Mouse (Mus musculus) kidney, adult 11 months (tissue): ENCODE data around the gene Gm10135.
"Not testable (repeated sequence)": the region's sequence is repeated elsewhere in the genome, so short reads cannot be mapped to it uniquely, and the experiment has no call there.

Source experiments
- DNase-seq: peaks from one replicate; pipeline ENCODE4 v3.0.0; 2022

Gene Gm10135

GRCm38 (mm10) chr5:72974602-72975001 lies at the start of gene Gm10135:
Gm10135 (minus strand) TSS chr5:72974702.
- DNase-seq = no peak

GRCm38 (mm10) chr5:73023801-73024200 lies 49.3 kb upstream of the Gm10135 start:
- no peak for DNase-seq

- no peak for DNase-seq
Measured at GRCm38 (mm10) chr5:73014745-73015144, 40.2 kb upstream of the Gm10135 start.

- not testable (repeated sequence) for DNase-seq
Measured at GRCm38 (mm10) chr5:73013611-73014287, 39.2 kb upstream of the Gm10135 start.

- DNase-seq = not testable (repeated sequence)
Measured at GRCm38 (mm10) chr5:73012884-73013610, 38.5 kb upstream of the Gm10135 start.

- not testable (repeated sequence) for DNase-seq
Measured at GRCm38 (mm10) chr5:73011806-73012205, 37.3 kb upstream of the Gm10135 start.

- not testable (repeated sequence) for DNase-seq
Measured at GRCm38 (mm10) chr5:73008230-73008629, 33.7 kb upstream of the Gm10135 start.

GRCm38 (mm10) chr5:73007582-73007959 lies 33.1 kb upstream of the Gm10135 start:
- DNase-seq = no peak

GRCm38 (mm10) chr5:73006784-73007581 lies 32.5 kb upstream of the Gm10135 start, which contains the start of gene Slc10a4:
Slc10a4 (plus strand) TSS chr5:73006883.
- DNase-seq = no peak

- DNase-seq = no peak
Measured at GRCm38 (mm10) chr5:73004046-73004445, 29.5 kb upstream of the Gm10135 start.

DNA sequence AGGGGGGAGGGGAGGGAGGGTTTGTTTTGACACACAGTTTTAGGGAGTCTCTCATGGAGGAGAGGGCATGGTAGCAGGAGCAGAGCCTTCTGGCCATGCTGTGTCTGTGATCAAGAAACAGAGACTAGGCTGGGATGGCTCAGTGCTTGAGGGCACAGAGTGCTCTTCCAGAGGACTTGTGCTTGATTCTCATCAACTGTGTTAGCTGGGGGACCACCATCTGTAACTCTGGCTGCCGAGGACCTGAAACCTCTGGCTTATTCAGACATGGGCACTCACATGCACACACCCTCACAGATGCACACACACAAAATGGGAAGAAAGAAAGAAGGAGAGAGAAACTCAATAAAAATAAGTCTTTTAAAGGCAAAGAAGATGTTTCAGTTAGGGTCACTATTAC lies 24.0 kb upstream of the Gm10135 start:
- DNase-seq = not testable (repeated sequence)

- no peak for DNase-seq
Measured at GRCm38 (mm10) chr5:72995379-72995778, 20.9 kb upstream of the Gm10135 start.

- no peak for DNase-seq
Measured at GRCm38 (mm10) chr5:72994928-72995327, 20.4 kb upstream of the Gm10135 start.

DNA sequence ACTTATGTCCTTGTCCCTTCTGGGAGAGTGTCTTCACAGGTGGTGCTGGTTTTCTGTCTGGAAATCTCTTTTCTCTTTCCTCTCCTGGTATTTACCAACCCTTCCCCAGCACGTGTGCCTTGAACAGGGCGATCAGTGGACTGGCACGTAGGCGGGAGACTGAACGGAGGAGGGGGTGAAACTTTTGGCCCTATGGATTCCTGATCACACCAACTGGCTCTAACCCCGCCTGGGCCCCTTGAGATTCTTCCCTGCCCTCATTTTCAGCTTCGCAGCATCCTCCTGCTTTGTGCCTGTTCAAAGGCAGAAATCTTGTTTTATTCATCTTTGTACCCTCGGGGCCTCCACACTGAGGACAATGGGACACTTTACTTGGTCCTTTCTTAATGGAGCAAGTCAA lies 19.9 kb upstream of the Gm10135 start:
- DNase-seq = no peak

DNA sequence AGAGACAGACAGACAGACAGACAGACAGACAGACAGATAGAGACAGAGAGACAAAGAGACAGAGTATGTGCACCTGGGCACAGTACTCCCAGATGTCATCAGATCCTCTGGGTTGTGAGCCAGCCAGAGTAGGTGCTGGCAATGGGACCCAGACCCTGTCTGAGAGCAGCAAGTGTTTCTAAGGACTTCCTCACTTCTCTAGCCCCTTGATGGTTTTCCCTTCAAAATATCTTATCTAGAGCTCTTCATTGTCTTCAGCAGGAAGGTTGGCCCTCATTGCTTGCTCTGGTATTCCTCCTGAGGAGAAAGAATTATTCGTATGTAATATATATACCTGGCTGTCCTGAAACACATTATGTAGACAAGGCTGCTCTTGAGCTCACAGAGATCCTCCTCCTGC lies 18.0 kb upstream of the Gm10135 start:
- no peak for DNase-seq

GRCm38 (mm10) chr5:72989756-72990155 lies 15.3 kb upstream of the Gm10135 start:
- no peak for DNase-seq

GRCm38 (mm10) chr5:72987786-72988185 lies 13.3 kb upstream of the Gm10135 start:
- no peak for DNase-seq

DNA sequence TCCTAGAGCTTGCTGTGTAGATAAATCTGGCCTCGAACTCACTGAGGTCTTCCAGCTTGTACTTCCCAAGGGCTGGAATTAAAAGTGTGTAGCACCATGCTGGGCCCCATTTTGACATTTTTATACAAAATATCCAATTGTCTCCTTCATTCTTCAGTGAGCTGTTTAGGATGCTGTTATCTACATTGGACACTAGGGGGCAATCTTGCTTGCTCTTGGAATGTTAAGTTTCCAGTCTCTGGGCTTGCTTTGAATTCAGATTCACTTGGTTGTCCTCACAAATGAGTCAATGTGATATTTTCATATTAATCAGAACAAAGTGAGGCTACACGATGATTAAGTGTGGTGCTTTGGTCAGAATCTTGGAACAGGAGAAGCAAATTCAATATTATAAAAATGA lies 9.6 kb upstream of the Gm10135 start:
- no peak for DNase-seq

DNA sequence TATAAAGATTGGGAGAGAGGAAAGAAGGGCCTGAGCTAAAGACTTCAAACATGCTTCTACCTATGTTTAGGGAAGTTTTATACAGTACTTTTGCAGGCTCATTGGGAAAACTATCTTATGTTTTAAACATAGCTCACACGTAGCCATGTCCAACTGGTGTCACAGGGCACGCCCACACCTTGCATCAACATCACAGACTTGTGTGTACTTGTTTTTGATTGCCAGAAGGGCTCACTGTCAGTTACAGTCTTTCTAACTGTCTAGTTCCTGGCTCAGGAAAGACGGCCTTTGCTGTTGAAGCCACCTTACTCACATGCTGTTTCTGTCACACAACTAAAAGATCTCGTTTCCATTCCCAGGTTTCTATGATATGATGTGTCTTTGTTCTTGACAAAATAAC lies 2.0 kb upstream of the Gm10135 start:
- DNase-seq = no peak

DNA sequence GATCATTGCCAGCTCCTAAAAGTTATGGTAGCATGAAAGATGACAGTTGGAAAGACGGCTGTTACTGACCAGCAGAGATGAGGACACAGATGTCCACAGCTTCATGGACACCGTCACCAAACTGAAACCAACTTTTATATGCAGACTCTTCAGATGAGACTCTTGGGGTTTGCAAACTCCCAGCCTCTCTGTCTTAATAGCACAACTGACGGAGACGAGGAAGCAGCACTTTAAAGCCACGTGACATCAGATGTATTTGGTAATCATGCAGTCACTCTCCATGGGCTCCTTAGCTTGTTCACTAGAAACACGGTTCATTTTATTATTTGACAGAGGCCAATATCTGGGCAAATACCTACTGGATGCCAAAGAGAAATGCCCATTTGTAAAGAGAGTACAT lies 1.5 kb upstream of the Gm10135 start:
- no peak for DNase-seq

DNA sequence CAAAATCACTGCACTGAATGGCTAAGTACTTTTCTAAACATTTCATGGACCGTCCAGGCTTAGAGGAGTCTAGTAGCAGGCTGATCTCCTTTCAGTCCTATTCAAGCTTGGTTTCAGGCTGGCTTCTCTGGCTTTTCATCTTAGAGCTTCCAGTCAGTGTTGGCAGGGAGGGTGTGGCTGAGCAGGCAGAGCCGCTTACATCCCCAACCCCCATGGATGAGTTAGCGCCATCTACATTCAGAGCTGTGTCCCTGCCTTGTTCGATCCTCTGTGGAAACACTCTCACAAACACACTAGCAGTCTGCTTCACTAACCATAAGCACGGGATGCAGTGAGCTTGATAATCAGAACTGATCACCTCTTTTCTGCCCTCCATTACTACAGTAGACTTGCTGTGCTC lies 1.6 kb downstream of the Gm10135 start:
- no peak for DNase-seq

- DNase-seq = no peak
Measured at GRCm38 (mm10) chr5:72972435-72972834, 2.1 kb downstream of the Gm10135 start.

DNA sequence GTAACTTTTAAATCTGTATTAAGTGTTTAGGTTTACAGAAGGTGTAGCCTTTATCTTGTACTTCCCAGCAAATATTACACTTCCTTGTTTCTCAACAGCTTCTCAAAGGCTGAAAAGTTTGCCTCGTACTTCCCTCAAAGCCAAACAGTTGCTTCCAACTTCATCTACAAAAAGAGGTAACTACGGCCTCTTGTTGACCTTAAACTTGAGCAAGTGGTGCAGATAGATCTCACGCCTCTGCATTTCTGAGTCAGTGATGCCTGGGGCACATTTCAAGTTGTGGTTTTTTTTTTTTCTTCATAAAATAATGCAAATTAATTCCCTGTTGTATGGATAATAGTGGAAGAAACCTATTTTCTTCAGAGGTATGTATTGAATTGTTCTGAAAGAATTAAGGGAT lies 8.8 kb downstream of the Gm10135 start:
- DNase-seq = no peak

DNA sequence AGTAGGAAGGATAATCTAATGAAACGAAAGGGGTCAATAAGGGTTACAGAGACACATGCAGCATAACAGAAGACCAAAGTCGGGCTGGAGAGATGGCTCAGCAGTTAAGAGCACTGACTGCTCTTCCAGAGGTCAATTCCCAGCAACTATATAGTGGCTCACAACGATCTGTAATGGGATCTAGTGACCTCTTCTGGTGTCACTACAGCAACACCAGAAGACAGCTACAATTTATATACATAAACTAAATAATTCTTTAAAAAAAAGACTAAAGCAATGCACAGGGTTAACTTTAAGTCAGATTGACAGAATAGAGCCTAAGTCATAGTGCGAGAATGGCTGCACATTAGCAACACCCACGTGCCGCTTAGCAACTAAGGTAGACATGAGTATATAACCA lies 14.4 kb downstream of the Gm10135 start:
- DNase-seq = no peak
